Mouse (Mus musculus): Measurements from ENCODE around the gene Fbxo8.

DNA sequence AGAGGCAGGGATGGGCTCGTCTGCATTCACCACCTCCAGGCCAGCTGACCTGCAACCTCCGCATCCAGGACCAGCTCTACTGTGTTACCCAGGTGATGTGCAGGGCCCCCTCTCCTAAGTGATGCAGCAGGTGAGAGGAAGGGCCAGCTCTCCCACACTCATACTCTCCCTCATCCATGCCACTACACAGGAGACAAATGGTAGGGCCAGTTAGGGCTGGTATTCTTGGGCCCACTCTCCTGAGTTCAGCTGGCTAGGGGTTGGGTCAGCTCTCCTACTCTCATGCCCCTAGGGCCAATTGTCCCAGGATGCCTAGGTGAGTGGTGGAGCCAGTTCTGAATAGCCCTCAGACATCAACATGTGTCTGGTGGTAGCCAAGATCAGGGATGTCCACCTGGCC lies 30.6 kb upstream of the Fbxo8 start:
- TF ChIP-seq CTCF (IDR thresholded peaks at IDR 0.05; ENCODE audit: low read depth) (no peak), EP300 (IDR thresholded peaks at IDR 0.05; ENCODE audit: low read depth) (no peak)

Measured in liver, embryonic 14.5 days (tissue).